Mouse (Mus musculus): ENCODE results near the gene Antxr2.

Antxr2 gene

DNA sequence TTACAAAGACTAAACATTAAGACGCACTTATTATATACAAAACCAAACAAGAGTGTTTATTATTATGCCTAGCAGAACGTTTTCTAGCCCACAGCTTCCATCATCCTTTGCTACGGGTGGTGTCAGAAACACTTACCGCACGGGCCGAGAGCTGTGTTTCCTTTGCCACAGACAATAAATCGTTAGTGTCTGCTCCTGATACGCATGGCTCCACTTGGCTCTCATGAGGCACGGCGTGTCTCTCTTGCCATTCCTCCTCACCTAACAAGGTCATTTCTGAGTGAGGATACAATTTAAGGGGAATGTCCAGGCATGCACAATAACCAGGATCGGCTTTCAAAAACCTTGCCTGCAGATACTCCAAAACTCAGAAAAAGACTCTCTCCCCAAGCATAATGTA is 113.2 kb downstream of the Antxr2 start:
- in situ Hi-C loops (cut with MboI, MseI), result no loop called here

DNA sequence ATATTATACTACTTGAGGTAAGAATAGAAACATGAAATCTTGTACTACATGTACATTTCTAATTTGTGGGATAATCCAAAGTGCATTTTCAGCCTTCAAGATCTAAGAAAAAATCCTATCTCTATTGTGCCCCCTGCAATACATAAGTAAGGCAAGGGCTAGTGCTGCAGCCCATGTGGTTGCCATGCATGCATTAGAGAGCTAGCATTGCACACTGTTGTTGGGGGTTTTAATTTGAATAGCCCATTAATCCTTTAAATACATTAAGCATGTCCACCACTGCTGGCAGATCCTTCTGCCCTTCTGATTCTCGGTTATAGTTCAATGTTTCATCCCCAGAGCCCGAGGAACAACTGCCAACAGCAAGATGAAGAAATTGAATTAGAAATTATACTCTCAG is 116.0 kb downstream of the Antxr2 start:
- in situ Hi-C loops (cut with MboI, MseI), result no loop called here

DNA sequence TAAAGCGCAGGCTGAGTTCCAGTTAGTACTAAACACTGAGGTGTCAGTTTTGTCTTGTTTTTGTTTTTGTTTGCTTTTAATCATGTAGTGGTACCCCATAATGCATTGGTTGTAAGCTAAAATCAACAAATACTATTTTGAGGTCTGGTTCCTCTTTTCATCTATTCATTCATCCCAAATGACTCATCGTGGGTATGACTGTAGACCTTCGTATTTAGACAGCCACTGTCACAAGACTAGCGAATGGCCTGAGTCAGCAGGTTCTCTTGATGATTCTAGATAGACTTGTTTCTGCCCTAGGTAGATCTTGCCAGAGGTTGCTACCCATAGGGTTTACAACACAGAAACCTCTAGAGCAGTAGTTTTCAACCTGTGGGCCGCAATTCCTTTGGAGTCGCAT is 116.9 kb downstream of the Antxr2 start:
- in situ Hi-C loops (cut with MboI, MseI), result no loop called here

DNA sequence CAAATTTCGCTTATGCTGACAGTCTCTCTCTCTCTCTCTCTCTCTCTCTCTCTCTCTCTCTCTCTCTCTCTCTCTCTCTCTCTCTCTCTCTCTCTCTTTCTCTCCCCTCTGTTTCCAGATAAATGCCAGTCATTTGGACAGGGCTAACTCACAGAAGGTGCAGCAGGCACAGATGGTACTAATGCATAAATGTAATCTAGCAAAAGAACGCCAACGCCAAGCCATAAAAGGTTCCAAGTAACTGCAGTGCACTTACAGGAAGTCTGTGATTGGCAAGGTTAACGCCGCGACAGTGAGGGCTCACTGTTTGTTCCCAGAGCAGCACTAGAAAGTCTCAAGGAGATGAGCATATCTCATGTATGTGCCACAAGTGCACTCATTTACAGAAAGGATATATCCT is 123.4 kb downstream of the Antxr2 start:
- in situ Hi-C loops (cut with MboI, MseI), result no loop called here

DNA sequence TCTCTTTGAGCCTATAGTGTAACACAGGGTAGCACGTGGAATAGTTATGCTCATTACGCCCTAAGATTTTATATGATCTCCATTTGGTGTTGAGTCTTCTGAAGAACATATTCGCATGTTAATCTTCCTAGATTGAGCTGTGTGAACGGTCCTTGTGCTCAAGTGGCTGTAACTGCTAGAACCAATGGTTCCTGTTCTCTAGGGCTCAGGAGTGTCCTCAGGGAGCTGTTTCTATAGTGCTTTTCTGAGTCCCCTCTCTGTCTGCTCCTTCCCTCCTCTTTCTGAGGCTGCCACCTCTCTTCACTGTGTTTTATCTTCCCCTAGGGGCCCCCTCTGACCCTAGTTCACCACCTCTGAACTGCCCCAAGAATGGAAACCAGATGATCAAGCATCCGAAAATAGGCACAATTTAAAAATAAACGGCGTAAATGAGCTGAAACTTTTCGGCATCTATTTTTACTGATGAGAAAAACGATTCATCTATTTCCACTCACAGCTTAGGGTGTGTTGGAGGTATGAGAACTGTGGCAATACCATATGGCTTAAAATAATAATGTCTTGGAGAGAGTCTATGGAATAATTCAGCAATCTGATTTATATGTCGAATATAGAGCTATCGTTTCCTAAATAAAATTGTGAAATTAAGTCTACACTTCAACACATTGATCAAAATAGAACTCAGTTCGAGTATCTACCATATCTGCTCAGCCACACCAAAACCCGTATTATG is 124.1 kb downstream of the Antxr2 start:
- in situ Hi-C loops (cut with MboI, MseI), result no loop called here

DNA sequence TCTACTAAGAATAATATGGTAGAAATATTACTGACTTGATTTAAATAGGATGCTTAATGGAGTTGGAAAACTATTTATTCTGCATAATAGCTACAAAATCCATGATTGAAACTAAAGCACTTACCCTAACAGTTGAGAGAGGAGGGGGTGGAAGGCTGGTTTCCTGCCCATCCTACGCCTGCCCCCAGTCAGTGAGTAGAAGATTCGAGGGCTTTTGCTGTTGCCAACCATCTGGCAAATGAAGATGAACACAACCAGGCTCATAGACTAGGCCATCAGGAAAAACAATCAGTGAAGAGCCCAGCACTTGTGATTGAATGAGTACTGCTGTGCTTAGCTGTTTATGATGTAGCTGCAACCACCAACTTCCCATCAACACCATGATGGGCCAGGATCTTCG is 125.0 kb downstream of the Antxr2 start:
- in situ Hi-C loops (cut with MboI, MseI), result no loop called here

DNA sequence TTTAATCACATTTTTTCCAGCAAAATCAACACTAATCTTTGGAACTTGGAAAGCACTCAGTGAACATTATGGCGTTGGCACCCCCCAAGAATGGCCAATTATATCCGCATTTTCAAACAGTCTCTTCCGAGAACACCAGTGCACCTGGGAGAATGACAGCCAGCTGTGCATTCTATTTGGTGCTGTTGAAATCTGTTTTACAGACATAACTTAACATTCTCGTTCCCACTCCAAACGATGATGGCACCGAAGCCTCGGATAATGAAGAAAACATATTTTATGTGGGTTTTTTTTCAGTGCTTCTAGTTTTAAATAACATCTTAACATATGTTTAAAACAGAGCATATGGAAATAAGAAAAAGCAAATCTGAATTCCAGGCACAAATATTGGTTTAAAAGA is 129.7 kb downstream of the Antxr2 start:
- in situ Hi-C loops (cut with MboI, MseI), result no loop called here

DNA sequence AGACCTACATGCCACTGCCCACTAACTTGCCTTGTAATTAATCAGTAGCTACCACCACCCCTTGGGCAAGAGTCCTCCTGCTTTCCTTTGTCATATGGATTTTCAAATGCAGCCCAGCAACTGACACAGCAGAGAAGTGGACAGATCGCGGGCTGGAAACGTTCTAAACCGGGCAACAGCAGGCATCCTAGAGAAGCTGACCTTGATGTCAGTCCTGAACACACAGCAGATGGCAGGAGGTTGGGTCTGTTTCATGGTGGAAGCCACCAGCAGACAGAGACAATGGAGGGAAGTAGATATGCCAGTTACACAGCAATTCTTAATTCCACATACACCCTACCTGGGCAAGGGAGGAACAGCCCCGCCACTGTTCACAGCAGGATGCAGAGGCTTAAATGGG is 131.5 kb downstream of the Antxr2 start:
- in situ Hi-C loops (cut with MboI, MseI), result no loop called here

DNA sequence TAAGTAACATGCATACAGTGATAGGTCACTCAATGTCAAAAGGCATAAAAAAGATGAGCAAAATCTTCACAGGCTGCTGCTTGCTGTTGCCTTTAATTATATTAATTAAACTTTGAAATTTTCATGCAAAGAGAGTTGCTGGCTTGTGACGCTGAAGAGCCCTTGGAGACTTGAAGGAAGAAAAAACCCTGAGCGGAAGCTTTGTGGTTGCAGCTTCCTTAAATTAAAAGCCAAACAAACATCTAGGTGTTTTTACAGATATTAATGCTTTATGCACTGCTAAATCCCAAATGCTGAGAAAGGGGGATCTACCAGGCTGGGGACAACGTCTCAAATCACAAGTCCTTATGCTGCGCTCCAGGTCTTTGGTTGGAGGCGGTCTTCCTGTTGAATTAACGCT is 145.4 kb downstream of the Antxr2 start:
- in situ Hi-C loops (cut with MboI, MseI), result no loop called here

DNA sequence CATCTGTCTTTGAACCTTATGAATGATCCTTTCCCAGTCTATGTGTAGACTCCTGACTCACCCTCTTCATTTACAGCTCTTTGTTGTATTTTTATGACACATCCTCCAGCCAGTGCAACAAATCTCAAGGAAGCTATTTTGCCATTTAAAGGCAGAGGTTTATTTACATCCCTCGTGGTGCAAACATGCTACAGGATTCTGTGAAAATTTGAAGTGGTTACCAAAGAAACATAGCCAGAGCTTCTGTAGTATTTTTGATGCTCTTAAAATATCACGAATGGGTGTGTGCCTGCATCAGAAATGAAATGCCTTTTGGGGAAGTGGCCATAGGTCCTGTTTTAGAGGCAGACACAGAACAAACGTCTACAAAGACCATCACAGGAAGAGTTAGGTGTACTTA is 146.7 kb downstream of the Antxr2 start:
- in situ Hi-C loops (cut with MboI, MseI), result no loop called here

DNA sequence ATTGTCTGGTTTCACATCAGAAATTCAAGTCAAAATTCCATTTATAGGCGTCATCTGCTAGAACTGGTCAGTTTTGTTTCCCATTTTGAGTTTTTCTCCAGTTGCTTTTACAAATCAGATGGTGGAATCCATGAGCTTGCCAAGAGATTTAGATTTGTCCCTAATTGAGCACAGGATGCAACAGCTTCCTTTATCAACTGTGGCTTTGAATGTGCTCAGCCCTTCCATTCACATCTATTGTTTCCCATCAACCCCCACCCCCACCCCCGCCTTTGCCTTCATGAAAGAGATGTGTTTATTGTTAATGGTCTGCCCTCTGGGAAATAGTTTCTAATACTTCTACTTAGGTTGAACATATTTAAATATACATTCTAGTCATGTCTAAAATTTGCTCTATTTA is 149.4 kb downstream of the Antxr2 start:
- in situ Hi-C loops (cut with MboI, MseI), result no loop called here

DNA sequence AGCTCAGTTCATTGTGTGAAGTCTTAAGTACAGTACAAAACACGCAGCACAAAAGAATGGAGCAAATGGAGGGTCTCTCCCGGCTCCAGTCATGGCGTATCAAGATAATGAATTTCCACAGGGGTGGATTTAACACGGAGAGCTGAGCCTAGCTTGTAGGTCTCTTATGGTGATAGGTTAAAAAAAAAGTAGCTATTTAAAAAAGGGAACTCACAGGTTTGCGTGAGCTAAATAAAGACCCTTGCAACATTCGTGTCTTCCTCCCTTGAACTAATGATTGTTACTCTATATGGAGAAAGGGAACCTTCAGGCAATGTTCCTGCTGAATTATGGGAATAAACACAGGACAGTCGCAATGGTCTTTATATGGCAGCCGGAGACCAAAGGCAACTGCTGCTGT is 150.7 kb downstream of the Antxr2 start:
- in situ Hi-C loops (cut with MboI, MseI), result no loop called here

DNA sequence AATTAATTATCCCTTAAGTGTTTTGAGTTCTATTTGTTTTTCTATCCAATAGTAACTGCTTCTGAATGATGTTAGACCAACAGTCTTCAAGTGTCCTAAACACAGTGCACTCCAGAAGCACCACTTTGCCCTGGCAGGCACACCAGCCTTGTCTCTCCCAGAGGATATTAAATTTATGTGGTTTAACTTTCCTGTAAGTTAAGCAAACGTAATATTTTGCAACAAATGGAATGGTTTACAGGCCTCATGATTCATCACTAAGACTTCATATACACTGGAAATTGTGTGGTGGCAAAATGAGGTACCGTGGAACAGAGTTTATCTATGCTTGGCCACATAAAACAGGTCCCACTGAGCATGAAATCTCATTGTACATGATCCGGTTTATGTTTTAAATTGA is 152.0 kb downstream of the Antxr2 start:
- in situ Hi-C loops (cut with MboI, MseI), result loop anchor here (5.0 kb wide), 1 partner anchor 73 kb away; no protein-coding TSS in a partner anchor

DNA sequence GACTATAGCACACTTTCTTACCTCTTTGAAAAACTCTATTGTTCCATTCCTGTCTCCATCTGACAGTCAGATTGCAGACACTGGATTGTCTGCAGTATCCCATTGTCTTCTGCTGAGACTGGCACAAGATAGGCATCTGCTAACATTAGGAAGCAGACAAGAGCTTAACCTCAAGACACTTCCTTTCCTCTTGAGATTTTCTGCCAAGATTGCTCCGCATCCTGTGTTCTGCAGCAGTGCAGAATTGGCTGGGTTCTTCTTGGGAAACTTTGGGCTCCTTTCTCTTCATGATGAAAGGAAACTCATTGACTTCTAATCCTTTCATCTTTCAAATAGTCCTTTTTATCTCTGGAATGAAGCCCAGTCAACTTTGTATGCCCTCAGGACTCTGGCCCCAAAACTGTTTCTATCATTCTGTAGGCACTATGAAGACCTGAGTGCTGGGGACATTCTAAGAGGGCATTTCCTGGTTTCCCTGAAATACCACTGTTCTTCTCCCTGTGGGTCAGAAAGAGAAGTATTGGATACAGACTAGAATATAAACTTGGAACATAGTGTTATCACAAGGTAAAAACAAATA is 152.5 kb downstream of the Antxr2 start:
- in situ Hi-C loops (cut with MboI, MseI), result loop anchor here (5.0 kb wide), 1 partner anchor 74 kb away; no protein-coding TSS in a partner anchor

DNA sequence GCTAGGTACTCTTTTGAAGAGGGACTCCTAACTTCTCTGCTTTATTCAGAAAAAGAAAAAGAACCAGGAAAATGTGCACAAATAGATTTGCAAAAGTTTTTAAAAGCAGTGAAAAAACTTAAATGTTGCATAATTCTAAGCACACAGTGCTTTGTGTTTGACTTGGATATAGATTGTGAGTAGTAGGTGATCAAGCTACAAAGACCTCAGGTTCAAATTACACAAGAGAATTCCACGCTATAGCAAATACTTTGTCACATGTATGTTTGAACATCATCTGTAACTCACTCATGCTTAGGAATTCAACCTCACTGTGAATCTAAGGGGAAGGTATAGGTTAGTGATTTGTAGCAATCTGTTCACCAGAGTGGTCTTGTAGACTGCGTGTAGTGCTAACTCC is 153.9 kb downstream of the Antxr2 start:
- in situ Hi-C loops (cut with MboI, MseI), result loop anchor here (5.0 kb wide), 1 partner anchor 75 kb away; no protein-coding TSS in a partner anchor

DNA sequence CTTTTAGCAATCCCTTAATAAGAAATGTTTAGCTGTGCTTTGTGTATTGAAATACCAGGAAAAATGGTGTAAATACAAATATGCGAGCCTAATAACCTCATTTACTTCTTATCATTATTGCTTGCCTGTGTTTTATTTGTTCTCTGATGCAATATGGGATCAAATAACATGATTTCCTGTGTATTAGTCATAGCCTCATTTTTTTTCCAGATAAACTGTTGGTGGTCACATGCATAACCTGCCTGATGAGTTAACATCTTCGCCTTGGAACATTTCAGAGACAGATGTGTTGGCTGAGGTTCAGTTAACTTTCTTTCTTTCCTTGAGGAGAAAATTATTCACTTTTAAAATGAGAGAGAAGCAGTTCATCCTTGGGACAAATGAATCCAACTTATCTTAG is 162.9 kb downstream of the Antxr2 start:
- in situ Hi-C loops (cut with MboI, MseI), result loop anchor here (5.0 kb wide), 1 partner anchor 104 kb away; no protein-coding TSS in a partner anchor

DNA sequence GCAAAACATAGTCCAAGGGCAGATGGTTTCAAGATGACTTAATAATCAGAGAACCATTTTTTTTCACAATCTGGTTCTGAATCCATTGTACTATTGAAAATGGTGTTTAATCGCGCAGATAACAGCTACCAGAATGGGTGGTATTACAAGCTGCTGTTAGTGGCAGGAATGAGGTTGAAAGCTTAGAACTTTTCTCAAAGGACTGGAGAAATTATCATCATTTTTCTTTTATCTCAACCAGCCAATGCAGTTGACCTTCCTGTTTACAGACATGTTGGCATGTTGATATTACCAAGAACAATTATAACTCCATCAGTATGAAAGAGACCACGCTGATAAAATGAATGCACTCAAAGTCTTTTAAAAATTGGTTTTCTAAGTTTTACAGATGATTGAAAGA is 163.9 kb downstream of the Antxr2 start:
- in situ Hi-C loops (cut with MboI, MseI), result loop anchor here (5.0 kb wide), 1 partner anchor 105 kb away; no protein-coding TSS in a partner anchor

DNA sequence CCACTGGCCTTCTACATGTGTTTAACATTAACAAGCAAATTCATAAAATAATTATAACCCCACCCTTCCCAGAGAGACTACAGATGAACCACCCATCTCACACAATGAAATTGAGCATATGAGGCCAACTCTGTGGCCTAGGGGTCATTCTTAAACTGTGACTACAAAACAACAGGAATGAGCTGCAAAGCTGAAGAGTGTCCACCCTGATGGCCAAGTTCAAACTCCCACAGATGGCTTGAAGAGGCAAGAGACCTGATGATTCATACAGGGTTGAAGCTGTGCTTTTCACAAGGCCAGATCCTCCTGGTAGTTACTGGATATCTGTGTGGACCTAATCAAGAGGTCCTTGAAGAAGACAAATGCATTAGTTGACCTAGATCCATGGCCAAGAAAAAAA is 173.7 kb downstream of the Antxr2 start:
- in situ Hi-C loops (cut with MboI, MseI), result no loop called here

DNA sequence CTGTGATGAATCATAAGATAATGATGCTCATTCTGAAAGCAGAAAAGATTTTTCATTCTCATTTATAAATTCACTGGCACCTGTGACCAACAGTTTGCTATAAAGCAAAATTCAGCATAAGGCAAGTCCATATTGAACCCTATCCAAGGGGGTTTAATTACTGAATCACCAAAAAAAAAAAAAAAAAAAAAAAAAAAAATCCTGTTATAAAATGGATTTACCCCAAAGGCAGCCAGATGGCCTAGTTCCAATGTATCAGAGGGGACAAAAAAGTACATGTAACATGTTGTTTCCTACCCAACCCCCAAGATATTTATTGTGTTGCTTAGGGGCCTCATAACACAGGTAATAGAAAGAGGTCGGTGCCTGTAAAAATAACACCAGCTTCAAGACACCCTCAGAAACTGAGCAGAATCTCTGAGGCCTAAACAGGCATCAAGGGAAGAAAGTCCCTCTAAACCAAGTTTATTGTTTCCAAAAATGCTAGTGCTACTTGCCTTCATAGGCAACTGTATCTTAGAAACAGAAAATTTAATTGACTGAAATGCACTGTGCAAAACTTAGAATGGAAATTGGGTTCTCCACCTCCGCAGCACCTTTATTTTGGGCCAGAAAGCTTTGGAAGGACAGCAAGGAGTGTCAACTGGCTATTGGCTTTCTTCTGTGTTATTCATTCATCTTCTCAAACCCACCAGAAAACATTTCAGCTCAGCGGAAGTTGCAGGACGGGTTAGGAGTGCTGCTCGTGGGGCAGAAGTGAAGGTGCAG is 178.7 kb downstream of the Antxr2 start:
- in situ Hi-C loops (cut with MboI, MseI), result no loop called here

DNA sequence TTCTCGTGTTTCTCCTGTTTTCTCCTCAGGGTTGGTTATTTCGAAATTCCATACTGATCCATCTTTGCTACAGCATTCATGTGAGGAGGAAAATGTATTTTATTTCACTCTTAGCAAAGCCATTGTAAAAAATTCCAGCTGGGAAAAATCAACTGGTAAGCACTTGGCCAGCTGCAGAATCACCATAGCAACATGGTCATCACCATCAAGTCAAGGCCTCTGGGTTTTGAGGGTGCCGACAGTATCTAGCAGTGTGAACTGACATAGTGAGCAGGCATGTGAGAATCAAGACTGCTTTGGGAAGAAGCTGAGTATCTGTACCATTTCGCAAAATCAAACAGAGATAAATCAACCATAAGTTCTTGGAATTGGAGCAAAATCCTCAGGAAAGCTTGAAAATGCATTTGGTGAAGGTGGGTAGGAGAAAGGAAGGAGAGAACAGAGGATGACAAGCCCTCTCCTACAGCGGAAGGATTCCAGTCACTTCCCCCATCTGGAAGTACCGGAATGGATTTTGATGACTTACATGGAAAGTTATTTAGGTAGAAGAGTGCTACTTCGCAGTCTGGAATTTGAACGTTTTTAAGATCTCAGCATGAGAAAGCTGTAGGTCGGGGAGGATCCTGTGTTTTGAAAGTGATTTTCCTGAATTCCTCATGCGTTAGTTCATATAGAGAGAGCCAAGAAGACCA is 183.5 kb downstream of the Antxr2 start:
- in situ Hi-C loops (cut with MboI, MseI), result no loop called here

DNA sequence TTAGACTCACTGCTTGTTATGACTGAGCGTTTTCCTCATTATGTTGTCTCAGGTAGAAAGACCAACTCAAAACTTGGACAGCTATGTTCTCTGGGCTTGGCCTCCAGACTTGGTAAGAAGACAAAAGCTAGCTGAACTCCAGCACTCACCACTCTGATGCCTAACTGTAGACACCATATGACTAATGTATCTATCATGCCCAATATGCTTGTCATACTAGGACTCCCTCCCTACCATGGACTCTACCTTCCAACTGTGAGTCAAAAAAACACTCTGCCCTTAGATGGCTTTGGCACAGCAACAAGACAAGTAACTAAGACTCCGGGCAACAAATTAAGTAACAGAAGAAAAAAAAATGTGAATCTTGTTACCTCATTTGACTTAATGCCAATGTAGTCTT is 184.3 kb downstream of the Antxr2 start:
- in situ Hi-C loops (cut with MboI, MseI), result no loop called here

DNA sequence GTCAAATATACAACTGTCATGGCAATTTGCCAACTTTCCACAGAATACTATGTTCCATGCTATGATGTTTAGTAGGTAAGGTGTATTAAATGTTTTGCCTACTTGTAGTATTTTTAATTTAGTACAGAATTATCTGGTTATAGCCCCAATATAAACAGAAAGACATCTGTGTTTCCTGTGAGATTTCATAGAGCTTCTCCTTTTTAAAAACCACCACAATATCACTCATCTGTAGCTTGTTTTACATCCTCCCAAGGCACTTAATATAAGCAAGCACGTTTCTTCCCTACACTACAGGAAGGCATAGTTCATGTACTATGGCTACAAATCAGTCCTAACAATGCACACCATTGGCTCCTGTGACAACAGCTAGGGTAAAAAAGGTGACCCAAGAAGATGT is 188.8 kb downstream of the Antxr2 start:
- in situ Hi-C loops (cut with MboI, MseI), result no loop called here
